Mouse (Mus musculus) C2C12 (cell line): ENCODE results near the gene Gm9125. TPM values are rescaled to one million over a fixed set of nuclear protein-coding genes. Genes with fewer than 3 reads are reported as not detected.
"Not testable (repeated sequence)": the region's sequence is repeated elsewhere in the genome, so short reads cannot be mapped to it uniquely, and the experiment has no call there.

ENCODE experiments used
- H3K27me3 ChIP-seq: one replicate; pipeline ENCODE4 v1.6.1; 2011; ENCODE audit not compliant: control insufficient read depth, insufficient read depth, insufficient read length
- H3K36me3 ChIP-seq: one replicate; pipeline ENCODE4 v1.6.1; 2011; ENCODE audit not compliant: control insufficient read depth, insufficient read depth
- H3K4me3 ChIP-seq: one replicate; pipeline ENCODE4 v1.5.1; 2011; ENCODE audit warnings: mild to moderate bottlenecking, control low read depth; ENCODE audit not compliant: poor library complexity, insufficient read depth, severe bottlenecking
- H3K79me2 ChIP-seq: one replicate; pipeline ENCODE4 v1.6.1; 2011; ENCODE audit not compliant: control insufficient read depth, insufficient read depth
- H3K79me3 ChIP-seq: one replicate; pipeline ENCODE4 v1.6.1; 2011; ENCODE audit warnings: low read depth, control low read depth
- H3ac ChIP-seq: one replicate; pipeline ENCODE3; 2011; ENCODE audit warnings: low read depth; ENCODE audit not compliant: control insufficient read depth, insufficient read length
- long read RNA-seq, 2 experiments: library from polyadenylated mRNA; unstranded; transcript quantifications; one replicate each; pipeline ENCODE4 v2.0.0; 2019 to 2020
- polyA plus RNA-seq: library from polyadenylated mRNA; unstranded; fragments of >200 nt; fragmentation: generic; extraction: Trizol; gene quantifications from one replicate; pipeline ENCODE4 v1.2.1, GENCODE M21; 2012; ENCODE audit warnings: missing spikeins

The Gm9125 gene
- not detected for polyA plus RNA-seq
- long read RNA-seq, experiment 1: 0 reads
- long read RNA-seq, experiment 2: 0 reads

- not testable (repeated sequence) for H3K4me3 ChIP-seq, H3ac ChIP-seq, H3K79me3 ChIP-seq, H3K27me3 ChIP-seq, H3K79me2 ChIP-seq, H3K36me3 ChIP-seq
Observed at GRCm38 (mm10) chr3:94054785-94055184, at the start of gene Gm9125. Gene Gm9125 (minus strand): TSS chr3:94054885.

- H3K36me3 ChIP-seq, H3K27me3 ChIP-seq, H3K4me3 ChIP-seq, H3K79me3 ChIP-seq, H3ac ChIP-seq, H3K79me2 ChIP-seq: not testable (repeated sequence)
Observed at GRCm38 (mm10) chr3:94072544-94072943, 17.9 kb upstream of the Gm9125 start, which contains the start of gene Gm10697. Gene Gm10697 (minus strand): TSS chr3:94072644.

- not testable (repeated sequence) for H3K79me3 ChIP-seq, H3K36me3 ChIP-seq, H3K4me3 ChIP-seq, H3K79me2 ChIP-seq, H3K27me3 ChIP-seq, H3ac ChIP-seq
Observed at GRCm38 (mm10) chr3:94049566-94050121, 5.0 kb downstream of the Gm9125 start.

- H3K79me2 ChIP-seq, H3K27me3 ChIP-seq, H3K4me3 ChIP-seq, H3ac ChIP-seq, H3K79me3 ChIP-seq, H3K36me3 ChIP-seq: not testable (repeated sequence)
Observed at GRCm38 (mm10) chr3:94038241-94038640, 16.4 kb downstream of the Gm9125 start.

GRCm38 (mm10) chr3:94034400-94034799 is 20.3 kb downstream of the Gm9125 start:
- not testable (repeated sequence) for H3K36me3 ChIP-seq, H3K79me2 ChIP-seq, H3K27me3 ChIP-seq, H3K4me3 ChIP-seq, H3K79me3 ChIP-seq, H3ac ChIP-seq

Other genes with a start within 250 kb of the Gm9125 start
- gene Tdpoz3, start 228.9 kb downstream of the Gm9125 start, polyA plus RNA-seq: 0.04 TPM
- not detected for gene Gm9117, start 111.3 kb downstream of the Gm9125 start, polyA plus RNA-seq
- gene Tdpoz5, start 93.6 kb downstream of the Gm9125 start, polyA plus RNA-seq: not detected
- not detected for gene Gm10697, start 17.8 kb upstream of the Gm9125 start, polyA plus RNA-seq
- 0.04 TPM for gene Gm10696, start 123.3 kb upstream of the Gm9125 start, polyA plus RNA-seq
- gene Gm5286, start 141.8 kb upstream of the Gm9125 start, polyA plus RNA-seq: 0.02 TPM
- gene Gm4778, start 209.2 kb upstream of the Gm9125 start, polyA plus RNA-seq: 0.07 TPM